Mouse (Mus musculus) inflammation-experienced regulatory T-cells (primary cell): ENCODE measurements around the gene Mkrn2. TPM values are rescaled to one million over a fixed set of nuclear protein-coding genes. Genes with fewer than 3 reads are reported as not detected.

Experiments used
- polyA plus RNA-seq, 2 experiments: library from polyadenylated mRNA; unstranded; fragments of 100-300 nt; shearing (Covaris generic); gene quantifications; one replicate each; pipeline ENCODE4 v1.2.1; 2017

Gene Mkrn2
- 10 to 100 TPM; 29.5 to 31.9 TPM for polyA plus RNA-seq

GRCm38 (mm10) chr6:115601715-115602523, at the start of gene Mkrn2:
Gene Mkrn2, plus strand, starts transcription at chr6:115601902.

GRCm38 (mm10) chr6:115592458-115592857, 9.2 kb upstream of the Mkrn2 start, which contains the start of gene Mkrn2os:
Gene Mkrn2os, minus strand, starts transcription at chr6:115592576.

Other genes starting within 250 kb of the Mkrn2 start
- gene Pparg, start 241.0 kb upstream of the Mkrn2 start, polyA plus RNA-seq = 1 to 10 TPM; 2.0 to 5.5 TPM
- gene Tsen2, start 57.2 kb upstream of the Mkrn2 start, polyA plus RNA-seq = 10 to 100 TPM; 13.4 to 15.5 TPM
- 1 to 10 TPM in 1 of 2 experiments, under 1 TPM in 1; 0.58 to 2.1 TPM for gene Mkrn2os, start 9.3 kb upstream of the Mkrn2 start, polyA plus RNA-seq
- 100 to 1,000 TPM; 125 TPM for gene Raf1, start 74.7 kb downstream of the Mkrn2 start, polyA plus RNA-seq
- gene Tmem40, start 160.5 kb downstream of the Mkrn2 start, polyA plus RNA-seq = not detected
- 1 to 10 TPM; 6.3 to 9.1 TPM for gene Cand2, start 172.6 kb downstream of the Mkrn2 start, polyA plus RNA-seq
- 1,000 to 10,000 TPM; 2,497 to 2,767 TPM for gene Rpl32, start 206.8 kb downstream of the Mkrn2 start, polyA plus RNA-seq
- 1 to 10 TPM in 1 of 2 experiments, under 1 TPM in 1; 0.36 to 1.1 TPM for gene Efcab12, start 236.5 kb downstream of the Mkrn2 start, polyA plus RNA-seq